Comparison of ENCODE assay signal across 7 mouse cellular contexts in the genomic region with DNA sequence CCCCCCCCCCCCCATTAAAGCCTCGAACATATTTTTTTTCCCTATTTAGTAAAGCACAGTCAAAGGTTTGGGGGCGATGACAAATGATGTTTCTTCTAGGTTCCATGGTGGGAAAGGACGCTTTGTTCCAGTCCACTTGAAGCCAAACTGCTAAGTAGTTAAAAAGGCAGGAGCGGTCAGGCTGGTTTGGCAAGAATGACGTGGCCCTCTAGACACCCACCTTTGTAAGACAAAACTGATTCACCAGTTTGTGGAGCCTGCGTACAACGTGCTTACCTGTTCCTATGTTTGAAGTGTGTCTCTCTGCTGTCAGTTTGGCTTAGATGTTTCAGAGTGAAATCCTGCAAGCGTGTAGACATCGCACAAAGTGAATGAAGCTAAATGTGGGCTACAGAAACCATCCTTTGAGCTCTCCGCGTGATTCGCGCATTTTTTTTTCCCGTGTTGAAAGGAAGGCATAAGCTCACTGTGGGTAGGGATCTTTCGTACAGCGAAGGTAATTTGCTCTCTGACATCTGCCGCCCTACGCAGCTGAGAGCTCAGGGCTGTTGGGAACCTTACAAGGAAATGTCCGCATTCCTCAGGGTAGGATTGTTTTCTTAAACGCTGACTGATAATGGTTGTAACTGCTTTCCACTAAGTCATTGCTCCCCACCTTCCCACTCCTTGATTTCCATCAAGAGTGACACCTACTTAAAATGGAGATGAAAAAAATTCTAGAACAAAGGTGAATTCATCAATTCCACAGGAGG. TPM values are rescaled to one million over a fixed set of nuclear protein-coding genes. Genes with fewer than 3 reads are reported as not detected.
A peak's percentile ranks its signal among the peaks of the same experiment; 100 is the strongest.
DNase-seq lines count a peak whose midpoint lies in the region; ATAC-seq and TF ChIP-seq lines count a peak whose summit lies in the region.

No protein-coding gene starts in this region.

- H3K27ac ChIP-seq in forebrain, postnatal 0 days (ENCODE audit: low read depth, low read length): no peak overlapping the region
- H3K27ac ChIP-seq in limb, embryonic 11.5 days (replicated peaks; ENCODE audit: low read depth, low read length): no peak overlapping the region
- no peak overlapping the region for H3K27ac ChIP-seq in midbrain, embryonic 16.5 days (ENCODE audit: low read length)

- H3K4me1 ChIP-seq in forebrain, postnatal 0 days (ENCODE audit: insufficient read depth): no peaks in the 10 kb centered on the region
- H3K4me1 ChIP-seq in limb, embryonic 11.5 days (ENCODE audit: control insufficient read depth, insufficient read depth, low read length): peaks cover 6% of the 10 kb centered on the region; the same call in 1 of the 2 replicates
- H3K4me1 ChIP-seq in midbrain, embryonic 16.5 days (ENCODE audit: control insufficient read depth, insufficient read depth, low read length): no peaks in the 10 kb centered on the region

- H3K4me3 ChIP-seq in forebrain, postnatal 0 days (ENCODE audit: low read depth, low read length): no peak overlapping the region
- 0 out of 2 replicates have a peak overlapping the region, but pooled peaks have one; percentile 6 for H3K4me3 ChIP-seq in limb, embryonic 11.5 days (ENCODE audit: low read depth, low read length)
- H3K4me3 ChIP-seq in midbrain, embryonic 16.5 days (ENCODE audit: low read depth, low read length): no peak overlapping the region

- H3K9ac ChIP-seq in forebrain, postnatal 0 days: no peak overlapping the region
- 0 out of 2 replicates have a peak overlapping the region, but pooled peaks have one; percentile 23 for H3K9ac ChIP-seq in limb, embryonic 11.5 days (ENCODE audit: low read length)
- H3K9ac ChIP-seq in midbrain, embryonic 16.5 days (ENCODE audit: low read depth, low read length): no peak overlapping the region; the same call in 1 of the 2 replicates

- no peaks in the 10 kb centered on the region for H3K9me3 ChIP-seq in forebrain, postnatal 0 days (ENCODE audit: low read length)
- H3K9me3 ChIP-seq in limb, embryonic 11.5 days (ENCODE audit: control insufficient read depth, low read length): no peaks in the 10 kb centered on the region
- H3K9me3 ChIP-seq in midbrain, embryonic 16.5 days (replicated peaks; ENCODE audit: control insufficient read depth, low read length, poor library complexity, severe bottlenecking): no peaks in the 10 kb centered on the region

- no peak for TF ChIP-seq CTCF in forebrain, postnatal 0 days (IDR thresholded peaks at IDR 0.05; ENCODE audit: low read depth)

- intact Hi-C loops in left cerebral cortex, postnatal 14 days (cut with DNase I): no loop called here

- DNase-seq in embryo, embryonic 10.5 days (ENCODE audit: low spot score): peak; percentile 53
- no peak for DNase-seq in forebrain, postnatal 0 days
- DNase-seq in limb, embryonic 11.5 days (ENCODE audit: low spot score): peak; percentile 42
- DNase-seq in left cerebral cortex, postnatal 14 days (ENCODE audit: low spot score in 2 of 2): no peak
- DNase-seq in adrenal gland, postnatal 4 days (ENCODE audit: low spot score in 2 of 2): no peak
- no peak for DNase-seq in adrenal gland, postnatal 25 days

- WGBS in forebrain, postnatal 0 days: 11% methylated on average over 20 of the region's 20 CpGs
- 8% methylated on average over 20 of the region's 20 CpGs for WGBS in limb, embryonic 11.5 days
- 14% methylated on average over 20 of the region's 20 CpGs for WGBS in midbrain, embryonic 16.5 days

- H3K36me3 ChIP-seq in forebrain, postnatal 0 days (ENCODE audit: insufficient read depth): no peaks in the 10 kb centered on the region
- H3K36me3 ChIP-seq in limb, embryonic 11.5 days (ENCODE audit: control insufficient read depth, insufficient read depth, low read length): no peaks in the 10 kb centered on the region
- no peaks in the 10 kb centered on the region for H3K36me3 ChIP-seq in midbrain, embryonic 16.5 days (ENCODE audit: control insufficient read depth, insufficient read depth, low read length)

- H3K4me2 ChIP-seq in forebrain, postnatal 0 days (ENCODE audit: low read depth): peak overlapping the region; percentile 23
- H3K4me2 ChIP-seq in limb, embryonic 11.5 days (ENCODE audit: low read depth, severe bottlenecking): peak overlapping the region; percentile 26
- peak overlapping the region; percentile 31; the same call in 1 of the 2 replicates for H3K4me2 ChIP-seq in midbrain, embryonic 16.5 days (ENCODE audit: low read length)

- no peak for ATAC-seq in forebrain, postnatal 0 days
- ATAC-seq in limb, embryonic 11.5 days (ENCODE audit: insufficient number of reproducible peaks, low FRiP score, low TSS enrichment, low read depth): no peak
- no peak for ATAC-seq in midbrain, embryonic 16.5 days

- H3K27me3 ChIP-seq in forebrain, postnatal 0 days (ENCODE audit: insufficient read depth, low read length): peaks cover 11% of the 10 kb centered on the region
- peaks cover 10% of the 10 kb centered on the region for H3K27me3 ChIP-seq in limb, embryonic 11.5 days (ENCODE audit: control insufficient read depth, insufficient read depth, low read length)
- H3K27me3 ChIP-seq in midbrain, embryonic 16.5 days (ENCODE audit: control insufficient read depth, insufficient read depth, low read depth, low read length): peaks cover 20% of the 10 kb centered on the region

RNA-seq across cellular contexts. Expression of gene Dsp, which starts 6.0 kb away (rescaled TPM):
- total RNA-seq in forebrain, postnatal 0 days (2014; rRNA removed): 0.76 and 2.0 TPM in 2 replicates
- 0.16 and 0.47 TPM in 2 replicates for polyA plus RNA-seq in forebrain, postnatal 0 days (2015; fragmentation: Nextera tagmentation; extraction: Ambion mirVana)
- polyA plus RNA-seq in limb, embryonic 11.5 days (2014; fragmentation: Nextera tagmentation; extraction: Ambion mirVana): 3.0 and 3.9 TPM in 2 replicates
- polyA plus RNA-seq in midbrain, embryonic 16.5 days (2015; fragmentation: Nextera tagmentation; extraction: Ambion mirVana): 0.11 and 0.14 TPM in 2 replicates
- under 1 TPM; 0.57 to 0.72 TPM for total RNA-seq in left cerebral cortex, postnatal 14 days (2021)
- 1 to 10 TPM; 3.6 to 7.2 TPM for total RNA-seq in adrenal gland, postnatal 4 days (2021)
- 1.3 and 1.6 TPM in 2 replicates for total RNA-seq in adrenal gland, postnatal 25 days (2021)

RNA-seq across cellular contexts. Expression of gene Snrnp48, which starts 59.6 kb away (rescaled TPM):
- total RNA-seq in forebrain, postnatal 0 days (2014; rRNA removed): 14.9 and 17.1 TPM in 2 replicates
- polyA plus RNA-seq in forebrain, postnatal 0 days (2015; fragmentation: Nextera tagmentation; extraction: Ambion mirVana): 16.9 and 19.1 TPM in 2 replicates
- 41.4 and 41.9 TPM in 2 replicates for polyA plus RNA-seq in limb, embryonic 11.5 days (2014; fragmentation: Nextera tagmentation; extraction: Ambion mirVana)
- polyA plus RNA-seq in midbrain, embryonic 16.5 days (2015; fragmentation: Nextera tagmentation; extraction: Ambion mirVana): 25.7 and 28.2 TPM in 2 replicates
- total RNA-seq in left cerebral cortex, postnatal 14 days (2021): 10 to 100 TPM; 16.0 to 22.0 TPM
- total RNA-seq in adrenal gland, postnatal 4 days (2021): 10 to 100 TPM; 22.0 to 23.2 TPM
- total RNA-seq in adrenal gland, postnatal 25 days (2021): 22.7 and 27.7 TPM in 2 replicates

Comparison
In these comparisons a context has a peak if more than half of its experiments do, and no peak if none do; other contexts are left out.
1. DNase-seq: peak in embryo, embryonic 10.5 days (single experiment) and limb, embryonic 11.5 days (single experiment); none in forebrain, postnatal 0 days (single experiment), left cerebral cortex, postnatal 14 days (0 of 2), adrenal gland, postnatal 4 days (0 of 2) and adrenal gland, postnatal 25 days (single experiment).
2. Peak in every context shown above with its lines, with median percentiles within 50 percentile points of each other: H3K4me2 ChIP-seq.